8 mouse cellular contexts compared by ENCODE assay signal in genomic region chr15:31565184-31565583, GRCm38 (mm10). TPM values are rescaled to one million over a fixed set of nuclear protein-coding genes. Genes with fewer than 3 reads are reported as not detected.
A peak's percentile ranks its signal among the peaks of the same experiment; 100 is the strongest.
DNase-seq lines count a peak whose midpoint lies in the region; ATAC-seq and TF ChIP-seq lines count a peak whose summit lies in the region.

TSS of gene Cmbl (plus strand) at chr15:31565389.

- ATAC-seq in heart, embryonic 12.5 days (ENCODE audit: insufficient number of reproducible peaks, low FRiP score), result no peak
- no peak for ATAC-seq in lung, postnatal 0 days
- no peak for ATAC-seq in erythroid progenitor cell, adult 5-6 weeks (replicated peaks; ENCODE audit: low FRiP score, poor library complexity, severe bottlenecking)

- no peak for DNase-seq in heart, adult 18-20 months
- peak; percentile 27 for DNase-seq in lung, postnatal 0 days (ENCODE audit: low spot score)
- no peak for DNase-seq in lung, postnatal 14 days
- DNase-seq in heart, postnatal 4 days, result no peak
- no peak for DNase-seq in urinary bladder, postnatal 10 days (ENCODE audit: low spot score)

- no peaks in the 10 kb centered on the region for H3K36me3 ChIP-seq in heart, embryonic 12.5 days
- no peaks in the 10 kb centered on the region for H3K36me3 ChIP-seq in lung, postnatal 0 days (ENCODE audit: insufficient read depth, low read length)

- WGBS in heart, embryonic 12.5 days, result 76% methylated on average over 5 of the region's 5 CpGs
- 45% methylated on average over 5 of the region's 5 CpGs for WGBS in lung, postnatal 0 days
- 37% methylated on average over 5 of the region's 5 CpGs for whole genome bisulfite sequencing in olfactory bulb, adult 2 months

- no peaks in the 10 kb centered on the region for H3K9me3 ChIP-seq in heart, embryonic 12.5 days (replicated peaks)
- H3K9me3 ChIP-seq in lung, postnatal 0 days (ENCODE audit: low read length), result no peaks in the 10 kb centered on the region

- no peak for TF ChIP-seq POLR2A in olfactory bulb, adult 2 months (IDR thresholded peaks at IDR 0.05; ENCODE audit: insufficient read depth, low read depth, low read length)

- H3K27me3 ChIP-seq in heart, embryonic 12.5 days (replicated peaks), result no peaks in the 10 kb centered on the region
- H3K27me3 ChIP-seq in lung, postnatal 0 days (replicated peaks; ENCODE audit: insufficient read depth, low read length), result no peaks in the 10 kb centered on the region

- no peak for TF ChIP-seq EP300 in lung, postnatal 0 days (IDR thresholded peaks at IDR 0.05)

- no peak within 1 kb of the TSS for H3K27ac ChIP-seq in heart, embryonic 12.5 days (ENCODE audit: poor library complexity, severe bottlenecking)
- no peak within 1 kb of the TSS for H3K27ac ChIP-seq in lung, postnatal 0 days (ENCODE audit: low read length)
- 0 out of 2 replicates have a peak within 1 kb of the TSS, but pooled peaks have one; percentile 36 for H3K27ac ChIP-seq in olfactory bulb, adult 2 months (ENCODE audit: insufficient read depth, low read depth, low read length)

- H3K9ac ChIP-seq in heart, embryonic 12.5 days, result no peak within 1 kb of the TSS
- no peak within 1 kb of the TSS for H3K9ac ChIP-seq in lung, postnatal 0 days (replicated peaks; ENCODE audit: low read depth)

- H3K4me2 ChIP-seq in heart, embryonic 12.5 days, result no peak within 1 kb of the TSS
- H3K4me2 ChIP-seq in lung, postnatal 0 days (replicated peaks; ENCODE audit: low read depth, low read length), result no peak within 1 kb of the TSS

- H3K4me1 ChIP-seq in heart, embryonic 12.5 days (replicated peaks), result peaks cover 22% of the 10 kb centered on the region
- H3K4me1 ChIP-seq in lung, postnatal 0 days (ENCODE audit: insufficient read depth, low read depth, low read length), result peaks cover 7% of the 10 kb centered on the region; the same call in 1 of the 2 replicates
- H3K4me1 ChIP-seq in olfactory bulb, adult 2 months (ENCODE audit: control insufficient read depth, insufficient read depth, low read length), result peaks cover 9% of the 10 kb centered on the region

- no peak for TF ChIP-seq CTCF in lung, postnatal 0 days (IDR thresholded peaks at IDR 0.05)
- TF ChIP-seq CTCF in olfactory bulb, adult 2 months (IDR thresholded peaks at IDR 0.05; ENCODE audit: insufficient read depth, low read depth, low read length), result no peak

- no peak within 1 kb of the TSS for H3K4me3 ChIP-seq in heart, embryonic 12.5 days
- no peak within 1 kb of the TSS for H3K4me3 ChIP-seq in lung, postnatal 0 days (ENCODE audit: low read depth, low read length)
- H3K4me3 ChIP-seq in olfactory bulb, adult 2 months (ENCODE audit: insufficient read depth, low read depth, low read length), result 0 out of 2 replicates have a peak within 1 kb of the TSS, but pooled peaks have one; percentile 13

RNA-seq across cellular contexts. Expression of gene Cmbl, which starts in this region (rescaled TPM):
- total RNA-seq in heart, adult 18-20 months (2021), result 10 to 100 TPM; 33.7 to 35.8 TPM
- polyA plus RNA-seq in heart, embryonic 12.5 days (2016; fragmentation: Nextera tagmentation; extraction: Ambion mirVana), result 6.6 and 8.0 TPM in 2 replicates
- polyA plus RNA-seq in lung, postnatal 0 days (2015; fragmentation: Nextera tagmentation; extraction: Ambion mirVana), result 12.2 and 13.5 TPM in 2 replicates
- total RNA-seq in heart, postnatal 4 days (2021), result 10 to 100 TPM; 13.9 to 14.6 TPM
- polyA plus RNA-seq in olfactory bulb, adult 2 months (2012; ENCODE audit: insufficient read depth, insufficient read length, low replicate concordance, missing spikeins), result not detected in 2 replicates
- 2.5 and 12.2 TPM in 2 replicates for total RNA-seq in erythroid progenitor cell, adult 5-6 weeks (2015; ENCODE audit: low replicate concordance)
- 7.3 and 8.3 TPM in 2 replicates for total RNA-seq in erythroid progenitor cell, adult 5-6 weeks (2017; ENCODE audit: low replicate concordance)
